Mouse (Mus musculus) gastrocnemius, adult 2 months (tissue): ENCODE data around the gene Bach1. TPM values are rescaled to one million over a fixed set of nuclear protein-coding genes. Genes with fewer than 3 reads are reported as not detected.

Source experiments
- DNase-seq: peaks from one replicate; pipeline ENCODE4 v3.0.0; 2022
- H3K27ac ChIP-seq: fragments of 200-600 bp; 2 replicates; pipeline ENCODE4 v1.8.1; 2022; ENCODE audit warnings: mild to moderate bottlenecking
- H3K4me3 ChIP-seq: fragments of 200-600 bp; 2 replicates; pipeline ENCODE4 v1.8.1; 2022; ENCODE audit warnings: mild to moderate bottlenecking, moderate library complexity
- CTCF ChIP-seq: fragments of 200-600 bp; IDR thresholded peaks from 2 replicates; pipeline ENCODE4 v1.8.1; 2022; ENCODE audit warnings: antibody characterized with exemption, mild to moderate bottlenecking, moderate library complexity
- intact Hi-C: fragments of 180-260 bp; cut with DNase I; formaldehyde crosslinking; loops from one replicate; pipeline ENCODE4 v1.15.1; 2025
- total RNA-seq, 2 experiments: library from RNA; stranded (reverse); gene quantifications; 2 replicates each; pipeline ENCODE4 v1.2.3; 2021

Gene Bach1
- total RNA-seq, 2 experiments from 2014 or later: 18.0 to 28.2 TPM

- intact Hi-C loops: no loop called here
- no peak overlapping the region for H3K27ac ChIP-seq
- H3K4me3 ChIP-seq: no peak overlapping the region
- DNase-seq: no peak
- TF ChIP-seq CTCF: no peak
These were observed 44.9 kb downstream of the Bach1 start for GRCm38 (mm10) chr16:87743661-87744060.

- no peak for DNase-seq
- intact Hi-C loops: no loop called here
- no peak for TF ChIP-seq CTCF
- H3K27ac ChIP-seq: no peak overlapping the region
- H3K4me3 ChIP-seq: no peak overlapping the region
These were observed 45.6 kb downstream of the Bach1 start for GRCm38 (mm10) chr16:87744338-87744737.

DNA sequence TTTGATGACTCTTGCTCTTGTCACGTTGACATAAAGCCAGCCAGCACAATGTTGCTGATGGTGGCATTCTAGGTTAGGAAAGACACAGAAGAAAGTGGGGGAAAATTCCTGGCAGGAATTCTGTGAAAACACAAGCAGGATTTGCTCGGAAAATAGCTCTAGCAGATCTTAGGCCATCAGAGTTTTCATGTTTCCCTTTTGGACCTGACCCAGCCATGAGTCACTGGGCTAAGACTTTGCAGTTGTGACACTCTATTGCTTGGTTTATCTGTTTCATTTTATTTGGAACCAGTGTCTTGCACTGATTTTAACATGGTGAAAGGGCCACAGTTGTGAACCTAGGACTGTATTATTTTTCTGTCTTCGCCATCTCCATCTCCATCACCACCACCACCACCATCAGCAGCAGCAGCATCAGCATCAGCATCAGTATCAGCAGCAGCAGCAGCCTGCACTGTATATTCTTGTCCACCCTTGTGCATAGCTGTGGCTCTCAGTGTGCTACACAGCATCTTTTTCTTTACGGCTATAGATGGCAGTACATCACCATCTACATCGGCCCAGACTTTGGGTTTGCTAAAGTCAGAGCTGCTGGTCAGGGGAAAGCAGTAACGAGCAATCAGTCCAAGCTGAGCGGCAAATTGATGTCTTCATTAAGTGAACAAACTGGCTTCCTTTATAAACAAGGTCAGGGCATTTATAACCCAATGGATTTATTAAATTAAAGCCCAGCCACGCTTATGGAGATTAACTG lies 46.6 kb downstream of the Bach1 start:
- no peak for DNase-seq

DNA sequence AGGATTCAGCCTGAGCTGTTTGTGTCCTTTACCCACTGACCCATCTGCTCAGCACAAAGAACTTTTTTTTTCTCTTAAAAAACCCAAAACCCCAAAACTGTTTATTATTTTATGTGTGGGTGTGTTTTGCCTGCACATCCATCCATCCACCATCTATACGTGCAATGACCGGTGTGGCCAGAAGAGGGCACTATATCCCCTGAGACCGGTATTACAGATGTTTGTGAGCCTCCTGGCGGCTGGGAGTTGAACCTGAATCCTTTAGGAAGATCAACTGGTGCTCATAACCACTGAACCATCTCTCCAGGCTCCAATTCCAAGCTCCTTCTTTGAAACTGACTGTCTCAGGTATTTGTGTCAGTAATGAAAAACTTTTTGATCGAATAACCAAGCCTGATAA lies 48.0 kb downstream of the Bach1 start:
- intact Hi-C loops: no loop called here
- peak; percentile 77 for DNase-seq
- no peak overlapping the region for H3K4me3 ChIP-seq
- H3K27ac ChIP-seq: no peak overlapping the region
- peak; percentile 90 for TF ChIP-seq CTCF

More for the DNA sequence above, 46.6 kb downstream of the Bach1 start:
- Histone ChIP-seq H3K4me3 (no peak overlapping the region), H3K27ac (no peak overlapping the region)
- intact Hi-C loops: no loop called here
- no peak for TF ChIP-seq CTCF

DNA sequence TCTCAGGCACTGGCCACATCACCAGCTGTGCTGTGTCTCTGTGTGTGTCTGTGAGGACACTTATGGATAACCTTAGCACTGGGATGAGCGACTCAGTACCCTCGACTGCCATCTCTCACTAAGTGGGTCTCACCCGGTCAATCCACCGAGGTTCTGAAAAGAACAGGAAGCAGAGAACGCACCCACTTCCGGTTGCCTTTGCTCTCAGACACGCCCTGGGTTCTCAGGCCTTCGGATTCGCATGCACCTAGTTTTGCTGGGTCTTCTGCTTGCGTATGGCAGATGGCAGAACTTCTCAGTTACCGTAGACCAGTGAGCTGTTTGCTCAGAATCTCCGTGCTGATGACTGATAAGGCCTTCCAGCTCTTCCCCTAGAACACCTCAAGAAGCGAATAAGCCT lies 52.5 kb downstream of the Bach1 start:
- TF ChIP-seq CTCF: no peak
- intact Hi-C loops: no loop called here

DNA sequence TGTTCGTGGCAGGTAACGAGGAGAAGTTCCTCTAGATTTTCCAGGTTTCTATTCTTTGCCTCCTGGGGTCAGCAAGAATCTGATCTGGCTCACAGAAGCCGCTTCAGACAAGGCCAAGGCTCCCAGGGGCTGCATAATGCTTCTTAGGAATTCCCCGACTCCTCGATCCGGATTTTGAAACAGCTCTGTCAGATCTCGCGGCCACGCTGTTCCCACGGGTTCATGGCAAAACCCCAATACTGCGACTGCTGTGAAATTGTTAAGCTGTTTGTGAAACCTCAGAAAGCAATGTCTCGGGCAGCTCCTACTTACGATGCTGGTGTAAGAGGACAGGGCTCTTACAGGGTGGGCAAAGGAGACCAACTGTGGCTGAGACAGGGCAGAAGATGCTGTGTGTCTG lies 53.7 kb downstream of the Bach1 start:
- intact Hi-C loops: no loop called here
- TF ChIP-seq CTCF: no peak
- Histone ChIP-seq H3K27ac (no peak overlapping the region), H3K4me3 (no peak overlapping the region)
- DNase-seq: no peak

More for the DNA sequence above, 52.5 kb downstream of the Bach1 start:
- DNase-seq: no peak
- H3K4me3 ChIP-seq: no peak overlapping the region
- H3K27ac ChIP-seq: no peak overlapping the region

GRCm38 (mm10) chr16:87754858-87755257 lies 56.1 kb downstream of the Bach1 start:
- no peak overlapping the region for H3K4me3 ChIP-seq
- DNase-seq: peak; percentile 77
- TF ChIP-seq CTCF: peak; percentile 78
- H3K27ac ChIP-seq: no peak overlapping the region
- intact Hi-C loops: loop anchor here (1.0 kb wide), 2 partner anchors 158 to 248 kb away; no protein-coding TSS in a partner anchor

DNA sequence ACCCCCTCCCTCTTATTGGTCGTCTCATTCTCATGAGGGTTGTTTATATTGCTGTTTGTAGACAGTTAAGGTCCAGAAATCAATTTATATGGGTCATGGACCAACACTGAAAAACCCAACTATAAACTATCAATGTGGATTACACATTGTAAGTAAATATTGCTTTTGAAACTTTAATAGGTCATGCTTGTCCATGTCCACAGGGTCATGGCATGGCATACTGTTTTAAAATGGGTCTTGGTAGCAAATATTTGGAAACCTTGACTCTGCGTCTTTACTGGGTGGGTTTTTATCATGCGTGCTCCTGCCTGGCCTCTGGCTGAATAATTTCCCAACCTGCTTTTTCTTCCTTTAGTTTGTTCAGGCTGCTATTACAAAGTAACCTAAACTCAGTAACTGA lies 57.2 kb downstream of the Bach1 start:
- no peak for TF ChIP-seq CTCF
- DNase-seq: no peak
- intact Hi-C loops: loop anchor here (1.0 kb wide), 1 partner anchor 159 kb away; no protein-coding TSS in a partner anchor
- no peak overlapping the region for H3K4me3 ChIP-seq
- no peak overlapping the region for H3K27ac ChIP-seq

- H3K4me3 ChIP-seq: no peak overlapping the region
- intact Hi-C loops: no loop called here
- no peak overlapping the region for H3K27ac ChIP-seq
- DNase-seq: no peak
- no peak for TF ChIP-seq CTCF
These were observed 59.3 kb downstream of the Bach1 start for GRCm38 (mm10) chr16:87758016-87758415.

DNA sequence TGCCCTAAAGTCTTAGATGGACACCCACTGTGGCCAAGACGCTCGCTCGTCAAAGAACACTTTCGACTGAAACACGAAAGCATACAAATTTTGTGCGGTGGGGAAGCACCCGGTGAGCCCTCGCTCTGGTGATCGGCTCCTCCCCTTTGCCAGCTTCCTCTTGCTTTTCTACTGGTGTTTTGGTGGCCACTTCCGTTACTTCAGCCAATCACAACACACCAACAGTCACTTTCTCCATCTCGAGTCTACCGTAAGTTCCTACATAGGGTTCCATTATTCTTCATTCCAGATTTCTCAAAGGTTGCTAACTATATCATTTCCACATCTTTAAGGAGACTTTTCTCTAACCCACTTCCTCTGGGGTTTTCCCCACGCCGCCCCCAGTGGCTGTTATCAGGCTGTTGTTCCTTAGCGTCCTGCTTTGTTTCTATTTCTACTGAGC lies 65.9 kb downstream of the Bach1 start:
- no peak for TF ChIP-seq CTCF
- Histone ChIP-seq H3K4me3 (no peak overlapping the region), H3K27ac (no peak overlapping the region)
- no peak for DNase-seq
- intact Hi-C loops: no loop called here

DNA sequence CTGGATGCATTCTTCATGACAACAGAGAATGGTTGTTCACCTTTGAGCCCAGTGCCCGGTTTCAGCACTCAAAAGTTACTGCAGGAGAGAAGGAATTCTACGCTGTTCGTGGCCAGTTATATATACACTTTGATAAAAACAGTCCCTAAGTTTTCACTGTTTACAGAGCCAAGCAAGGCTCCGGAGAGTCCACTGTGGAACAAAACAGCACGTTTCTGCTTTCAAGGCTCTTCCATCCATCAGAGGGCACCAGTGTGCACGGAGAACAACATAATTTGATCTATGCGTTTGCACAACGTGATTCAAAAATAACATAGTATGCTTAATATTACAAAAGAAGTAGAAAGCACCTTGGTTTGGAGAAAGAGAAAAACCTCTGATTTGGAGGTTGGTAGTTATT lies 67.2 kb downstream of the Bach1 start:
- intact Hi-C loops: no loop called here
- no peak overlapping the region for H3K4me3 ChIP-seq
- TF ChIP-seq CTCF: peak; percentile 29; the same call in 1 of the 2 replicates
- DNase-seq: no peak
- no peak overlapping the region for H3K27ac ChIP-seq

GRCm38 (mm10) chr16:87770576-87770975 lies 71.8 kb downstream of the Bach1 start:
- Histone ChIP-seq H3K4me3 (no peak overlapping the region), H3K27ac (no peak overlapping the region)
- no peak for TF ChIP-seq CTCF
- DNase-seq: no peak
- intact Hi-C loops: no loop called here

- H3K4me3 ChIP-seq: no peak overlapping the region
- no peak overlapping the region for H3K27ac ChIP-seq
- no peak for TF ChIP-seq CTCF
- intact Hi-C loops: no loop called here
- DNase-seq: no peak
These were observed 73.2 kb downstream of the Bach1 start for GRCm38 (mm10) chr16:87771926-87772325.

GRCm38 (mm10) chr16:87774398-87774797 lies 75.7 kb downstream of the Bach1 start:
- DNase-seq: no peak
- no peak overlapping the region for H3K27ac ChIP-seq
- intact Hi-C loops: no loop called here
- H3K4me3 ChIP-seq: no peak overlapping the region
- TF ChIP-seq CTCF: peak; percentile 56
